Mouse (Mus musculus) E14TG2a.4 (cell line): ENCODE results near the gene Pdgfa.

Experiments used
- H3K27me3 ChIP-seq: 2 replicates; pipeline ENCODE4 v1.6.1; 2014; ENCODE audit warnings: low read length, control low read depth; ENCODE audit not compliant: insufficient read depth
- H3K36me3 ChIP-seq: 2 replicates; pipeline ENCODE4 v1.6.1; 2014; ENCODE audit warnings: low read length, control low read depth; ENCODE audit not compliant: insufficient read depth
- H3K4me1 ChIP-seq: replicated peaks from 2 replicates; pipeline ENCODE4 v1.6.1; 2014; ENCODE audit warnings: low read depth, low read length, control low read depth
- H3K4me3 ChIP-seq: replicated peaks from 2 replicates; pipeline ENCODE4 v1.5.1; 2014; ENCODE audit warnings: mild to moderate bottlenecking, low read length
- H3K9me3 ChIP-seq: 2 replicates; pipeline ENCODE4 v1.6.1; 2014; ENCODE audit warnings: low read length, control low read depth
- CTCF ChIP-seq: conservative IDR thresholded peaks from 2 replicates; pipeline ENCODE4 v1.5.1; 2014; ENCODE audit warnings: low read length
- NANOG ChIP-seq: IDR thresholded peaks from 2 replicates; pipeline ENCODE4 v1.6.1; 2014; ENCODE audit warnings: borderline replicate concordance, low read length, mixed read lengths
- POU5F1 ChIP-seq: IDR thresholded peaks from 2 replicates; pipeline ENCODE4 v1.6.1; 2014; ENCODE audit warnings: low read length, borderline replicate concordance

The Pdgfa gene

DNA sequence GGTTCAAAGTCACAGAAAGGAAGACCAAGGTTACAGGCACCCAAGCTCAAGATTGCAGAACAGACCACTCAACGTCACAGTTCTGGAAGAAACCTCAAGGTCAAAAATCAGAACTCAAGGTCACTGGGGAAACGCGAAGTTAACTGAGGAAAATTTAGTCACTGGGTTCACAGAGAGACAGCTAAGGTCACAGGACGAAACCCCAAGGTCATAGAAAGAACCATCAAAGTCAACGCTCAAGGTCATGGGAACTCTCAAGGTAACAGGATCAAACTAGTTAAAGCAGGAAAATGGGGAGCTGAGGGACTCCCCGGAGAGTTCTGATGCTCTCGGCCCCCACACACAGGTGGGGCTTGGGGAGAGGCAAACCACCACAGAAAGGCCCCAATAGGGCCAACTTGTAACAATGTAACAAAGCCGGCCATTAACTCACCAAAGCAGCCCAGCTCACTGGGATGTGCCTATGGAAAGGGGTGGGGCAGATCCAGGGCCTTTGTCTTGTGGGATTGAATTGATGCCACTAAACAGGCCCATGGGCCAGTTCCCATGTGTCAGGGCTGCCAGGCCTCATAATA is 22.2 kb downstream of the Pdgfa start:
- peaks cover 8% of the 10 kb centered on the region; the same call in 1 of the 2 replicates for H3K9me3 ChIP-seq
- peaks cover 84% of the 10 kb centered on the region for H3K4me1 ChIP-seq
- TF ChIP-seq CTCF (no peak), NANOG (peak; percentile 2; the same call in 1 of the 2 replicates)
- no peak overlapping the region for H3K4me3 ChIP-seq
- H3K36me3 ChIP-seq = peaks cover 57% of the 10 kb centered on the region
- no peaks in the 10 kb centered on the region for H3K27me3 ChIP-seq

DNA sequence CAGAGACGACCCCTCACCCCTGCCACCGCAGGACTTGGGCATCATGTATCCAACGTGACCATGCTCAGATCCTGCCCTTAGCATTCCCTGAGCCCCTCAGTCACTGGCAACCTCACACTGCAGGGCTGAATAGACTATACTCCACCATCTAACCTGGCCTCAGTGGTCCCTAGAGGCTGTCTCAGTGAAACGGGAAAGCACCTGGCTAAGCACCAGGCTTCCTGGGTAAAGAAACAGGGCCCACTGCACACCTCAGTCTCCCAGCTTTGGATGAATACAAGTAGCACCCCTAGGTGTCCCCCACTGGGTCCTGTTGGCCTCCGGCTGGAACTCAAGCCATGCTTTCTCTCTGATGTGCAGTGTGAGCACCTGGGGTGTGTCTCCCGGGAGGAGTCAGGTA is 23.7 kb downstream of the Pdgfa start:
- no peak for TF ChIP-seq NANOG
- no peak for TF ChIP-seq POU5F1
- TF ChIP-seq CTCF = no peak
- no peaks in the 10 kb centered on the region for H3K27me3 ChIP-seq

GRCm38 (mm10) chr5:138971405-138971804 is 25.8 kb downstream of the Pdgfa start:
- H3K4me3 ChIP-seq = no peak overlapping the region
- peaks cover 48% of the 10 kb centered on the region for H3K4me1 ChIP-seq
- no peaks in the 10 kb centered on the region for H3K27me3 ChIP-seq
- TF ChIP-seq CTCF (no peak), POU5F1 (no peak), NANOG (no peak)
- peaks cover 8% of the 10 kb centered on the region; the same call in 1 of the 2 replicates for H3K9me3 ChIP-seq
- H3K36me3 ChIP-seq = peaks cover 22% of the 10 kb centered on the region

More for the DNA sequence above, 23.7 kb downstream of the Pdgfa start:
- Histone ChIP-seq H3K4me3 (no peak overlapping the region), H3K4me1 (peaks cover 69% of the 10 kb centered on the region), H3K36me3 (peaks cover 42% of the 10 kb centered on the region), H3K9me3 (peaks cover 8% of the 10 kb centered on the region; the same call in 1 of the 2 replicates)

- TF ChIP-seq POU5F1 = no peak
- H3K27me3 ChIP-seq = no peaks in the 10 kb centered on the region
- no peak overlapping the region for H3K4me3 ChIP-seq
- peaks cover 9% of the 10 kb centered on the region; the same call in 1 of the 2 replicates for H3K36me3 ChIP-seq
- peaks cover 3% of the 10 kb centered on the region; the same call in 1 of the 2 replicates for H3K9me3 ChIP-seq
- peaks cover 44% of the 10 kb centered on the region for H3K4me1 ChIP-seq
Measured at GRCm38 (mm10) chr5:138970056-138970490, 27.1 kb downstream of the Pdgfa start.

GRCm38 (mm10) chr5:138966033-138966724 is 31.0 kb downstream of the Pdgfa start:
- TF ChIP-seq NANOG = no peak
- TF ChIP-seq CTCF = no peak
- TF ChIP-seq POU5F1 = no peak
- H3K4me1 ChIP-seq = peaks cover 18% of the 10 kb centered on the region
- no peaks in the 10 kb centered on the region for H3K36me3 ChIP-seq
- H3K27me3 ChIP-seq = no peaks in the 10 kb centered on the region
- no peaks in the 10 kb centered on the region for H3K9me3 ChIP-seq
- no peak overlapping the region for H3K4me3 ChIP-seq

GRCm38 (mm10) chr5:138965590-138965989 is 31.6 kb downstream of the Pdgfa start:
- Histone ChIP-seq H3K27me3 (no peaks in the 10 kb centered on the region), H3K4me3 (no peak overlapping the region), H3K4me1 (peaks cover 13% of the 10 kb centered on the region; the same call in 1 of the 2 replicates), H3K9me3 (no peaks in the 10 kb centered on the region), H3K36me3 (no peaks in the 10 kb centered on the region)
- no peak for TF ChIP-seq CTCF
- TF ChIP-seq POU5F1 = no peak
- no peak for TF ChIP-seq NANOG

GRCm38 (mm10) chr5:138956427-138956833 is 40.7 kb downstream of the Pdgfa start:
- Histone ChIP-seq H3K4me1 (0 out of 2 replicates have a peak, but pooled peaks cover 4% of the 10 kb centered on the region), H3K4me3 (no peak overlapping the region), H3K9me3 (no peaks in the 10 kb centered on the region), H3K27me3 (peaks cover 26% of the 10 kb centered on the region), H3K36me3 (no peaks in the 10 kb centered on the region)
- TF ChIP-seq NANOG = no peak
- no peak for TF ChIP-seq POU5F1
- no peak for TF ChIP-seq CTCF

GRCm38 (mm10) chr5:138953986-138954385 is 43.2 kb downstream of the Pdgfa start:
- H3K27me3 ChIP-seq = peaks cover 41% of the 10 kb centered on the region
- no peak overlapping the region for H3K4me3 ChIP-seq
- H3K4me1 ChIP-seq = 0 out of 2 replicates have a peak, but pooled peaks cover 4% of the 10 kb centered on the region
- no peaks in the 10 kb centered on the region for H3K36me3 ChIP-seq
- TF ChIP-seq NANOG (no peak), POU5F1 (no peak), CTCF (no peak)
- no peaks in the 10 kb centered on the region for H3K9me3 ChIP-seq
